In genomic region chr2:173757624-173758155, GRCm38 (mm10) we compare ENCODE assay signal across 25 mouse cellular contexts. TPM values are rescaled to one million over a fixed set of nuclear protein-coding genes. Genes with fewer than 3 reads are reported as not detected.
DNase-seq lines count a peak whose midpoint lies in the region; ATAC-seq and TF ChIP-seq lines count a peak whose summit lies in the region.
"Had no signal": no experiment of that assay in that cellular context is flagged by ENCODE, and none has a peak within 500 bp of the region (broad histone marks: within the 10 kb centered on the region; RNA-seq: fewer than 3 reads in every experiment).

No protein-coding gene starts in this region.

- 0 out of 2 replicates have a peak, but pooled peaks have one; percentile 11 for TF ChIP-seq CTCF in kidney, postnatal 0 days (IDR thresholded peaks at IDR 0.05; ENCODE audit: low read depth)
- no peak for TF ChIP-seq CTCF in kidney, adult 2 months (conservative IDR thresholded peaks at IDR 0.05; ENCODE audit: insufficient read depth, insufficient read length, low read depth, low read length)

- peaks cover 4% of the 10 kb centered on the region; the same call in 1 of the 2 replicates for H3K36me3 ChIP-seq in hindbrain, embryonic 10.5 days
- H3K36me3 ChIP-seq in hindbrain, embryonic 16.5 days (ENCODE audit: control insufficient read depth, insufficient read depth, low read length) = no peaks in the 10 kb centered on the region
- no peaks in the 10 kb centered on the region for H3K36me3 ChIP-seq in kidney, postnatal 0 days (ENCODE audit: insufficient read depth, low read length)
- H3K36me3 ChIP-seq in kidney, adult 2 months (ENCODE audit: control insufficient read depth, insufficient read depth, low read length) = no peaks in the 10 kb centered on the region
- H3K36me3 ChIP-seq in neural tube, embryonic 11.5 days (ENCODE audit: control insufficient read depth, insufficient read depth, low read length) = no peaks in the 10 kb centered on the region
- H3K36me3 ChIP-seq in neural tube, embryonic 15.5 days = 0 out of 2 replicates have a peak, but pooled peaks cover 4% of the 10 kb centered on the region
- H3K36me3 ChIP-seq: forebrain, embryonic 12.5 days; hindbrain, embryonic 15.5 days had no signal

- no peak overlapping the region for H3K9ac ChIP-seq in hindbrain, embryonic 16.5 days (ENCODE audit: low read depth, low read length)
- H3K9ac ChIP-seq in kidney, postnatal 0 days (ENCODE audit: low read depth, low read length) = no peak overlapping the region
- no peak overlapping the region for H3K9ac ChIP-seq in neural tube, embryonic 11.5 days (ENCODE audit: low read length)
- no peak overlapping the region for H3K9ac ChIP-seq in neural tube, embryonic 15.5 days (replicated peaks)
- H3K9ac ChIP-seq: embryonic facial prominence, embryonic 13.5 days; forebrain, embryonic 12.5 days; heart, embryonic 12.5 days; hindbrain, embryonic 15.5 days had no signal

- H3K4me2 ChIP-seq in hindbrain, embryonic 16.5 days (ENCODE audit: low read length) = no peak overlapping the region
- H3K4me2 ChIP-seq in kidney, postnatal 0 days (ENCODE audit: low read length) = no peak overlapping the region
- H3K4me2 ChIP-seq in neural tube, embryonic 11.5 days (ENCODE audit: low read depth) = no peak overlapping the region
- no peak overlapping the region for H3K4me2 ChIP-seq in neural tube, embryonic 15.5 days
- H3K4me2 ChIP-seq: embryonic facial prominence, embryonic 13.5 days; forebrain, embryonic 12.5 days; heart, embryonic 12.5 days; hindbrain, embryonic 15.5 days had no signal

- H3K9me3 ChIP-seq in hindbrain, embryonic 10.5 days = no peaks in the 10 kb centered on the region
- no peaks in the 10 kb centered on the region for H3K9me3 ChIP-seq in hindbrain, embryonic 16.5 days (ENCODE audit: control insufficient read depth, low read length)
- H3K9me3 ChIP-seq in kidney, postnatal 0 days (replicated peaks; ENCODE audit: low read length) = no peaks in the 10 kb centered on the region
- no peaks in the 10 kb centered on the region for H3K9me3 ChIP-seq in neural tube, embryonic 11.5 days (ENCODE audit: control insufficient read depth, low read length)
- H3K9me3 ChIP-seq in neural tube, embryonic 15.5 days (replicated peaks) = no peaks in the 10 kb centered on the region
- H3K9me3 ChIP-seq: embryonic facial prominence, embryonic 13.5 days; forebrain, embryonic 12.5 days; G1E; heart, embryonic 12.5 days; hindbrain, embryonic 15.5 days had no signal

- DNase-seq in hindbrain, embryonic 10.5 days (ENCODE audit: low spot score) = no peak
- no peak for DNase-seq in kidney, postnatal 0 days (ENCODE audit: low spot score)
- no peak for DNase-seq in kidney, adult 2 months
- DNase-seq in neural tube, embryonic 11.5 days (ENCODE audit: low spot score) = no peak
- peak; percentile 93 for DNase-seq in R1 (ENCODE audit: low read depth, low spot score)
- no peak for DNase-seq in urinary bladder, postnatal 25 days (ENCODE audit: low spot score)
- DNase-seq: adrenal gland, adult 2 months; adrenal gland, postnatal 25 days; cerebellum, adult 18-20 months; cerebellum, adult 9-11 months; cerebellum, postnatal 36 days; gastrocnemius, postnatal 25 days had no signal

- H3K4me1 ChIP-seq in hindbrain, embryonic 10.5 days (replicated peaks) = peaks cover 44% of the 10 kb centered on the region
- H3K4me1 ChIP-seq in hindbrain, embryonic 16.5 days (ENCODE audit: control insufficient read depth, insufficient read depth, low read depth, low read length) = peaks cover 10% of the 10 kb centered on the region
- 0 out of 2 replicates have a peak, but pooled peaks cover 16% of the 10 kb centered on the region for H3K4me1 ChIP-seq in kidney, postnatal 0 days (replicated peaks; ENCODE audit: insufficient read depth, low read length)
- H3K4me1 ChIP-seq in kidney, adult 2 months (ENCODE audit: control insufficient read depth, insufficient read depth, low read length) = no peaks in the 10 kb centered on the region
- peaks cover 22% of the 10 kb centered on the region for H3K4me1 ChIP-seq in neural tube, embryonic 11.5 days (ENCODE audit: control insufficient read depth, insufficient read depth, low read length)
- peaks cover 40% of the 10 kb centered on the region for H3K4me1 ChIP-seq in neural tube, embryonic 15.5 days

- H3K4me3 ChIP-seq in hindbrain, embryonic 10.5 days = no peak overlapping the region
- no peak overlapping the region for H3K4me3 ChIP-seq in hindbrain, embryonic 16.5 days (ENCODE audit: low read length)
- H3K4me3 ChIP-seq in kidney, postnatal 0 days (replicated peaks; ENCODE audit: low read depth, low read length) = no peak overlapping the region
- no peak overlapping the region for H3K4me3 ChIP-seq in kidney, adult 2 months (ENCODE audit: insufficient read depth, low read depth, low read length)
- no peak overlapping the region for H3K4me3 ChIP-seq in neural tube, embryonic 11.5 days (ENCODE audit: low read depth, low read length)
- H3K4me3 ChIP-seq in neural tube, embryonic 15.5 days (replicated peaks) = no peak overlapping the region
- H3K4me3 ChIP-seq: embryonic facial prominence, embryonic 13.5 days; forebrain, embryonic 12.5 days; heart, embryonic 12.5 days; hindbrain, embryonic 15.5 days had no signal

- no peak for ATAC-seq in hindbrain, embryonic 16.5 days
- ATAC-seq in kidney, postnatal 0 days (replicated peaks; ENCODE audit: low FRiP score, low read depth) = no peak
- ATAC-seq in neural tube, embryonic 11.5 days (ENCODE audit: insufficient read depth, low FRiP score, low TSS enrichment) = no peak
- ATAC-seq in neural tube, embryonic 15.5 days (ENCODE audit: low FRiP score) = no peak
- ATAC-seq: activated CD4-positive, CD25-positive, alpha-beta regulatory T cell, adult 4 months; forebrain, embryonic 16.5 days; inflammation-experienced regulatory T-cells, adult 6 months had no signal

- TF ChIP-seq POLR2A in kidney, adult 2 months (IDR thresholded peaks at IDR 0.05; ENCODE audit: low read depth, low read length) = no peak

- H3K27ac ChIP-seq in hindbrain, embryonic 10.5 days = peak overlapping the region; percentile 23; the same call in 1 of the 2 replicates
- no peak overlapping the region for H3K27ac ChIP-seq in hindbrain, embryonic 16.5 days (ENCODE audit: low read depth, low read length)
- H3K27ac ChIP-seq in kidney, postnatal 0 days = no peak overlapping the region
- no peak overlapping the region for H3K27ac ChIP-seq in kidney, adult 2 months (ENCODE audit: insufficient read depth, low read depth, low read length)
- H3K27ac ChIP-seq in neural tube, embryonic 11.5 days (ENCODE audit: low read depth, low read length) = 0 out of 2 replicates have a peak overlapping the region, but pooled peaks have one; percentile 14
- no peak overlapping the region for H3K27ac ChIP-seq in neural tube, embryonic 15.5 days (replicated peaks)
- H3K27ac ChIP-seq: embryonic facial prominence, embryonic 13.5 days; forebrain, embryonic 12.5 days; hindbrain, embryonic 15.5 days had no signal

- WGBS in hindbrain, embryonic 10.5 days = 91% methylated on average over 8 of the region's 8 CpGs
- WGBS in hindbrain, embryonic 16.5 days = 86% methylated on average over 8 of the region's 8 CpGs
- WGBS in kidney, postnatal 0 days = 62% methylated on average over 8 of the region's 8 CpGs
- WGBS in kidney, adult 2 months = 71% methylated on average over 8 of the region's 8 CpGs
- 83% methylated on average over 8 of the region's 8 CpGs for WGBS in neural tube, embryonic 11.5 days
- WGBS in neural tube, embryonic 15.5 days = 67% methylated on average over 8 of the region's 8 CpGs

- H3K27me3 ChIP-seq in hindbrain, embryonic 10.5 days (ENCODE audit: insufficient read depth, poor library complexity, severe bottlenecking) = no peaks in the 10 kb centered on the region
- no peaks in the 10 kb centered on the region for H3K27me3 ChIP-seq in hindbrain, embryonic 16.5 days (replicated peaks; ENCODE audit: control insufficient read depth, insufficient read depth, low read length)
- H3K27me3 ChIP-seq in kidney, postnatal 0 days (ENCODE audit: insufficient read depth, low read length) = no peaks in the 10 kb centered on the region
- H3K27me3 ChIP-seq in kidney, adult 2 months (replicated peaks; ENCODE audit: control insufficient read depth, insufficient read depth, low read length) = no peaks in the 10 kb centered on the region
- H3K27me3 ChIP-seq in neural tube, embryonic 11.5 days (ENCODE audit: control insufficient read depth, insufficient read depth, low read length) = no peaks in the 10 kb centered on the region
- no peaks in the 10 kb centered on the region for H3K27me3 ChIP-seq in neural tube, embryonic 15.5 days (replicated peaks)
- H3K27me3 ChIP-seq: embryonic facial prominence, embryonic 13.5 days; forebrain, embryonic 12.5 days; heart, embryonic 12.5 days; hindbrain, embryonic 15.5 days had no signal

RNA-seq across cellular contexts. Expression of gene Vapb, which starts 20.4 kb away (rescaled TPM):
- 11.7 and 14.9 TPM in 2 replicates for polyA plus RNA-seq in hindbrain, embryonic 10.5 days (2016; fragmentation: Nextera tagmentation; extraction: Ambion mirVana)
- polyA plus RNA-seq in hindbrain, embryonic 16.5 days (2015; fragmentation: Nextera tagmentation; extraction: Ambion mirVana) = 16.3 and 22.1 TPM in 2 replicates
- 12.2 and 16.3 TPM in 2 replicates for polyA plus RNA-seq in kidney, postnatal 0 days (2015; fragmentation: Nextera tagmentation; extraction: Ambion mirVana)
- polyA plus RNA-seq in kidney, adult 2 months (2012; rRNA removed) = 18.9 and 21.3 TPM in 2 replicates
- polyA plus RNA-seq in neural tube, embryonic 11.5 days (2014; fragmentation: Nextera tagmentation; extraction: Ambion mirVana) = 15.2 and 17.2 TPM in 2 replicates
- polyA plus RNA-seq in neural tube, embryonic 15.5 days (2015; fragmentation: Nextera tagmentation; extraction: Ambion mirVana) = 16.4 and 19.9 TPM in 2 replicates

RNA-seq across cellular contexts. Expression of gene 1700010B08Rik, which starts 38.5 kb away (rescaled TPM):
- not detected in 2 replicates for polyA plus RNA-seq in hindbrain, embryonic 10.5 days (2016; fragmentation: Nextera tagmentation; extraction: Ambion mirVana)
- polyA plus RNA-seq in hindbrain, embryonic 16.5 days (2015; fragmentation: Nextera tagmentation; extraction: Ambion mirVana) = not detected in 2 replicates
- polyA plus RNA-seq in kidney, postnatal 0 days (2015; fragmentation: Nextera tagmentation; extraction: Ambion mirVana) = not detected in 2 replicates
- polyA plus RNA-seq in kidney, adult 2 months (2012; rRNA removed) = not detected in 2 replicates
- not detected in 2 replicates for polyA plus RNA-seq in neural tube, embryonic 11.5 days (2014; fragmentation: Nextera tagmentation; extraction: Ambion mirVana)
- polyA plus RNA-seq in neural tube, embryonic 15.5 days (2015; fragmentation: Nextera tagmentation; extraction: Ambion mirVana) = not detected in 2 replicates
- polyA plus RNA-seq: activated CD4-positive, CD25-positive, alpha-beta regulatory T cell, adult 4 months; adrenal gland, adult 2 months; C2C12; embryonic facial prominence, embryonic 13.5 days; forebrain, embryonic 12.5 days; forebrain, embryonic 16.5 days; frontal cortex, adult 2 months; G1E; heart, embryonic 12.5 days; heart, embryonic 16.5 days; hindbrain, embryonic 15.5 days; inflammation-experienced regulatory T-cells, adult 6 months had no signal

Comparison
In these comparisons a context has a peak if more than half of its experiments do, and no peak if none do; other contexts are left out.
1. H3K27ac ChIP-seq: peak in hindbrain, embryonic 10.5 days (single experiment) and neural tube, embryonic 11.5 days (single experiment); none in hindbrain, embryonic 16.5 days (single experiment), kidney, postnatal 0 days (single experiment), kidney, adult 2 months (single experiment) and neural tube, embryonic 15.5 days (single experiment).